Mouse (Mus musculus) megakaryocyte, embryonic 14.5 days (primary cell): ENCODE measurements around the gene Epb41l2.

Experiments
- FLI1 ChIP-seq: IDR thresholded peaks from 2 replicates; pipeline ENCODE4 v1.6.1; 2012; ENCODE audit warnings: low read length, inconsistent platforms, mixed read lengths
- GATA1 ChIP-seq: IDR thresholded peaks from 3 replicates; pipeline ENCODE4 v1.6.1; 2012; ENCODE audit warnings: mixed read lengths, low read length, inconsistent platforms, borderline replicate concordance

GRCm38 (mm10) chr10:25411836-25412373 lies 52.3 kb downstream of the Epb41l2 start:
- TF ChIP-seq GATA1 (no peak), FLI1 (no peak)
